Mouse (Mus musculus) embryo, embryonic 10 days (tissue): Measurements from ENCODE around the gene Alg14.

Source experiments
- DNase-seq: peaks from one replicate; pipeline ENCODE4 v3.0.0-alpha.2; 2015; ENCODE audit warnings: low spot score

Gene Alg14

DNA sequence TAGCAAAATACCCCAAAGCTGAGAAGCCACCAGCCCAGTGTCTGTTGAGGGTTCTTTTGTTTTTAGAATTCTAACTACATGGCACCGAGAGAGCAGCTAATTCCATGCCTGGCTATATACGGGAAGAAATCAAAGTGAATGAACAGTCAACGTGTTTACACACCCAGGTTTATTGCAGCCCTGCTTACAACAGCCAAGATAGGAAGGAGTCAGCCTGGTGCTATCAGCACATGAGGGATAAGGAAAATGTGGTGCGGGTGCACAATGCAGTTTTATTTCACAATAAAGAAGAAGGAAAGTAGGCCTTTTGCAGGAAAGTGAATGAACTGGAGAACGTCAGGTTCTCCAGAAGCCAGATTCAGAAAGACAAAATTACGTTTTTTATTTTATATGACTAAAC, 119.9 kb downstream of the Alg14 start:
- DNase-seq = no peak
